Mouse (Mus musculus): ENCODE results near the gene Gm7073. TPM values are rescaled to one million over a fixed set of nuclear protein-coding genes. Genes with fewer than 3 reads are reported as not detected.

Gm7073 gene
- total RNA-seq (2015) (not detected in 2 replicates), total RNA-seq (2017) (not detected in 2 replicates)

- no peak for ATAC-seq (ENCODE audit: poor library complexity, severe bottlenecking)
Measured at GRCm38 (mm10) chrX:60539149-60539548, at the start of gene Gm7073. TSS of gene Gm7073 (minus strand) at chrX:60539249.

- ATAC-seq (ENCODE audit: poor library complexity, severe bottlenecking): no peak
Measured at GRCm38 (mm10) chrX:60570539-60570938, 31.5 kb upstream of the Gm7073 start.

- ATAC-seq (ENCODE audit: poor library complexity, severe bottlenecking): no peak
Measured at GRCm38 (mm10) chrX:60569047-60569446, 30.0 kb upstream of the Gm7073 start.

- no peak for ATAC-seq (ENCODE audit: poor library complexity, severe bottlenecking)
Measured at GRCm38 (mm10) chrX:60555242-60555641, 16.2 kb upstream of the Gm7073 start.

- ATAC-seq (ENCODE audit: poor library complexity, severe bottlenecking): no peak
Measured at GRCm38 (mm10) chrX:60547444-60548304, 8.6 kb upstream of the Gm7073 start.

- ATAC-seq (ENCODE audit: poor library complexity, severe bottlenecking): no peak
Measured at GRCm38 (mm10) chrX:60547098-60547443, 8.0 kb upstream of the Gm7073 start.

GRCm38 (mm10) chrX:60545906-60546305 lies 6.9 kb upstream of the Gm7073 start:
- ATAC-seq (ENCODE audit: poor library complexity, severe bottlenecking): no peak

GRCm38 (mm10) chrX:60545444-60545843 lies 6.4 kb upstream of the Gm7073 start:
- ATAC-seq (ENCODE audit: poor library complexity, severe bottlenecking): no peak

GRCm38 (mm10) chrX:60544098-60544497 lies 5.0 kb upstream of the Gm7073 start:
- no peak for ATAC-seq (ENCODE audit: poor library complexity, severe bottlenecking)

- ATAC-seq (ENCODE audit: poor library complexity, severe bottlenecking): no peak
Measured at GRCm38 (mm10) chrX:60542901-60543300, 3.9 kb upstream of the Gm7073 start.

GRCm38 (mm10) chrX:60503995-60504394 lies 35.1 kb downstream of the Gm7073 start:
- ATAC-seq (ENCODE audit: poor library complexity, severe bottlenecking): no peak

- no peak for ATAC-seq (ENCODE audit: poor library complexity, severe bottlenecking)
Measured at GRCm38 (mm10) chrX:60497750-60498149, 41.3 kb downstream of the Gm7073 start.

GRCm38 (mm10) chrX:60495308-60495707 lies 43.7 kb downstream of the Gm7073 start:
- no peak for ATAC-seq (ENCODE audit: poor library complexity, severe bottlenecking)

GRCm38 (mm10) chrX:60463786-60464185 lies 75.3 kb downstream of the Gm7073 start:
- no peak for ATAC-seq (ENCODE audit: poor library complexity, severe bottlenecking)

- no peak for ATAC-seq (ENCODE audit: poor library complexity, severe bottlenecking)
Measured at GRCm38 (mm10) chrX:60414563-60415111, 124.4 kb downstream of the Gm7073 start.

GRCm38 (mm10) chrX:60405681-60406080 lies 133.4 kb downstream of the Gm7073 start:
- no peak for ATAC-seq (ENCODE audit: poor library complexity, severe bottlenecking)

- peak; percentile 93 for ATAC-seq (ENCODE audit: poor library complexity, severe bottlenecking)
Measured at GRCm38 (mm10) chrX:60404668-60405044, 134.4 kb downstream of the Gm7073 start.

- peak; percentile 61 for ATAC-seq (ENCODE audit: poor library complexity, severe bottlenecking)
Measured at GRCm38 (mm10) chrX:60403764-60404667, 135.0 kb downstream of the Gm7073 start.

GRCm38 (mm10) chrX:60403062-60403763 lies 135.8 kb downstream of the Gm7073 start:
- no peak for ATAC-seq (ENCODE audit: poor library complexity, severe bottlenecking)

- ATAC-seq (ENCODE audit: poor library complexity, severe bottlenecking): no peak
Measured at GRCm38 (mm10) chrX:60394292-60394691, 144.8 kb downstream of the Gm7073 start.

- no peak for ATAC-seq (ENCODE audit: poor library complexity, severe bottlenecking)
Measured at GRCm38 (mm10) chrX:60386852-60387251, 152.2 kb downstream of the Gm7073 start.
